Mouse (Mus musculus) heart, adult 18-20 months (tissue): ENCODE measurements around the gene Ldhal6b. TPM values are rescaled to one million over a fixed set of nuclear protein-coding genes. Genes with fewer than 3 reads are reported as not detected.
"Not testable (repeated sequence)": the region's sequence is repeated elsewhere in the genome, so short reads cannot be mapped to it uniquely, and the experiment has no call there.

ENCODE experiments used
- DNase-seq, 2 experiments: peaks; one replicate each; pipeline ENCODE4 v3.0.0; 2021 to 2022; ENCODE audit warnings: mixed read lengths in 1 of 2
- long read RNA-seq, 2 experiments: library from polyadenylated mRNA; stranded (forward); transcript quantifications; one replicate each; pipeline ENCODE4 v2.0.0; 2021
- total RNA-seq, 2 experiments: library from RNA; stranded (reverse); gene quantifications; 2 replicates each; pipeline ENCODE4 v1.2.3; 2021

The Ldhal6b gene
- total RNA-seq, result under 1 TPM; 0.25 to 0.46 TPM
- long read RNA-seq, experiment 1, result 0 reads
- long read RNA-seq, experiment 2, result 0 reads

GRCm38 (mm10) chr17:5418545-5418944, at the start of gene Ldhal6b:
Ldhal6b (minus strand) TSS chr17:5418767.
- no peak for DNase-seq

- DNase-seq, result no peak
Measured at GRCm38 (mm10) chr17:5467177-5467576, 48.6 kb upstream of the Ldhal6b start.

GRCm38 (mm10) chr17:5466736-5467135, 48.2 kb upstream of the Ldhal6b start:
- no peak for DNase-seq

- DNase-seq, result no peak
Measured at GRCm38 (mm10) chr17:5463912-5464311, 45.3 kb upstream of the Ldhal6b start.

- DNase-seq, result no peak
Measured at GRCm38 (mm10) chr17:5453657-5454056, 35.1 kb upstream of the Ldhal6b start.

GRCm38 (mm10) chr17:5443751-5444150, 25.2 kb upstream of the Ldhal6b start:
- peak in 1 of 2 experiments; percentile 37 for DNase-seq

- DNase-seq, result no peak
Measured at GRCm38 (mm10) chr17:5443260-5443659, 24.7 kb upstream of the Ldhal6b start.

GRCm38 (mm10) chr17:5442403-5442802, 23.8 kb upstream of the Ldhal6b start:
- not testable (repeated sequence) for DNase-seq

GRCm38 (mm10) chr17:5440159-5440971, 21.8 kb upstream of the Ldhal6b start, which contains the start of gene Tmem242:
Tmem242 (minus strand) TSS chr17:5440259.
- peak; percentile 90 to 98 for DNase-seq

- no peak for DNase-seq
Measured at GRCm38 (mm10) chr17:5439831-5440158, 21.2 kb upstream of the Ldhal6b start.

GRCm38 (mm10) chr17:5429772-5430133, 11.2 kb upstream of the Ldhal6b start:
- DNase-seq, result no peak

GRCm38 (mm10) chr17:5429090-5429771, 10.7 kb upstream of the Ldhal6b start:
- DNase-seq, result peak; percentile 90 to 98

GRCm38 (mm10) chr17:5425204-5425603, 6.6 kb upstream of the Ldhal6b start:
- peak; percentile 25 to 29 for DNase-seq

GRCm38 (mm10) chr17:5424156-5424555, 5.6 kb upstream of the Ldhal6b start:
- no peak for DNase-seq

- DNase-seq, result no peak
Measured at GRCm38 (mm10) chr17:5421835-5422234, 3.3 kb upstream of the Ldhal6b start.

- DNase-seq, result no peak
Measured at GRCm38 (mm10) chr17:5419771-5420518, 1.4 kb upstream of the Ldhal6b start.

- no peak for DNase-seq
Measured at GRCm38 (mm10) chr17:5419056-5419455, 489 bp upstream of the Ldhal6b start.

GRCm38 (mm10) chr17:5416518-5416917, 2.0 kb downstream of the Ldhal6b start:
- no peak for DNase-seq

GRCm38 (mm10) chr17:5414041-5414440, 4.5 kb downstream of the Ldhal6b start:
- no peak for DNase-seq

- DNase-seq, result no peak
Measured at GRCm38 (mm10) chr17:5413350-5413749, 5.2 kb downstream of the Ldhal6b start.

- DNase-seq, result no peak
Measured at GRCm38 (mm10) chr17:5412740-5413139, 5.8 kb downstream of the Ldhal6b start.

- no peak for DNase-seq
Measured at GRCm38 (mm10) chr17:5412301-5412700, 6.3 kb downstream of the Ldhal6b start.

GRCm38 (mm10) chr17:5411205-5411604, 7.4 kb downstream of the Ldhal6b start:
- DNase-seq, result no peak
